Mouse (Mus musculus) erythroblast, embryonic 14.5 days (primary cell): ENCODE data around the gene Nlrp14. TPM values are rescaled to one million over a fixed set of nuclear protein-coding genes. Genes with fewer than 3 reads are reported as not detected.
"Not testable (repeated sequence)": the region's sequence is repeated elsewhere in the genome, so short reads cannot be mapped to it uniquely, and the experiment has no call there.

Experiments used
- H3K27me3 ChIP-seq: 2 replicates; pipeline ENCODE4 v1.6.1; 2012; ENCODE audit warnings: inconsistent platforms; ENCODE audit not compliant: control insufficient read depth
- H3K36me3 ChIP-seq: 2 replicates; pipeline ENCODE4 v1.6.1; 2012; ENCODE audit warnings: mild to moderate bottlenecking, inconsistent platforms; ENCODE audit not compliant: control insufficient read depth
- H3K4me1 ChIP-seq: 2 replicates; pipeline ENCODE4 v1.6.1; 2012; ENCODE audit warnings: inconsistent platforms; ENCODE audit not compliant: control insufficient read depth
- H3K4me3 ChIP-seq: replicated peaks from 2 replicates; pipeline ENCODE3; 2012; ENCODE audit warnings: moderate library complexity, mild to moderate bottlenecking, inconsistent platforms
- H3K9me3 ChIP-seq: 2 replicates; pipeline ENCODE4 v1.6.1; 2012; ENCODE audit warnings: low read length, inconsistent platforms, mixed read lengths; ENCODE audit not compliant: control insufficient read depth
- GATA1 ChIP-seq: IDR thresholded peaks from 2 replicates; pipeline ENCODE4 v1.6.1; 2012; ENCODE audit warnings: low read length, inconsistent platforms, mixed read lengths
- TAL1 ChIP-seq: IDR thresholded peaks from 3 replicates; pipeline ENCODE4 v1.6.1; 2012; ENCODE audit warnings: low read length, inconsistent platforms, mixed read lengths
- polyA plus RNA-seq: library from polyadenylated mRNA; stranded (reverse); fragments of >175 nt; gene quantifications from 2 replicates; pipeline ENCODE4 v1.2.3, GENCODE M21; 2012

Nlrp14 gene
- polyA plus RNA-seq: not detected in 2 replicates

DNA sequence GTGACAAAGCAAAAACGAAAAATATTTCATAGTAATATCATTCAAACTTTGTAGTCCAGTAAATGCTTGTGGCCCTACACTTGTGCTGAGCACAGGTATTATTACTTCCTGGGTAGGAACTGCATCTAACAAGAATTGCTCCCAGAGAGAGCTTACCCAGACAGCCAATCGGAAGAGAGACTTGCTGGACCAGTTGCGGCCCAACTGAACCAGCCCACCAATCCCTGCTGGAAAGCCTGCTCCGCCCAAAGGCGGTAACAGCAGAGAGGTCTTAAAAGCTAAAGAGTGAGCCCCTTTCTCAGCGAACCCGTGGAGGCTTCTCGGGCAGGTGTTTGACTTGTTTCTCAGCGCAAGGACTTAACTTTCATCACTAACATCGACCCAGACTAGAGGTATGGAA lies at the start of gene Nlrp14:
Gene Nlrp14 (plus strand): TSS at position 301 of the 400 bp plus-strand sequence.
- TF ChIP-seq TAL1: no peak
- no peak for TF ChIP-seq GATA1
- no peaks in the 10 kb centered on the region for H3K36me3 ChIP-seq
- no peaks in the 10 kb centered on the region for H3K4me1 ChIP-seq
- no peaks in the 10 kb centered on the region for H3K27me3 ChIP-seq
- H3K9me3 ChIP-seq: no peaks in the 10 kb centered on the region
- no peak within 1 kb of the TSS for H3K4me3 ChIP-seq

- not testable (repeated sequence) for H3K9me3 ChIP-seq
Measured at GRCm38 (mm10) chr7:107130983-107131382, 35.8 kb upstream of the Nlrp14 start, which contains the start of gene Olfr715. Gene Olfr715 (minus strand): TSS chr7:107131083.

GRCm38 (mm10) chr7:107138027-107138426 lies 28.8 kb upstream of the Nlrp14 start, which contains the start of gene Olfr716:
Gene Olfr716 (plus strand): TSS chr7:107138327.
- H3K4me1 ChIP-seq, H3K4me3 ChIP-seq, H3K36me3 ChIP-seq, H3K9me3 ChIP-seq, H3K27me3 ChIP-seq: not testable (repeated sequence)

More at GRCm38 (mm10) chr7:107130983-107131382, 35.8 kb upstream of the Nlrp14 start, which contains the start of gene Olfr715:
- H3K4me1 ChIP-seq, H3K36me3 ChIP-seq, H3K4me3 ChIP-seq, H3K27me3 ChIP-seq: not testable (repeated sequence)

- Histone ChIP-seq H3K9me3 (peaks cover 5% of the 10 kb centered on the region), H3K27me3 (no peaks in the 10 kb centered on the region), H3K4me3 (no peak overlapping the region), H3K4me1 (no peaks in the 10 kb centered on the region), H3K36me3 (no peaks in the 10 kb centered on the region)
- TF ChIP-seq GATA1 (no peak), TAL1 (no peak)
Measured at GRCm38 (mm10) chr7:107180406-107180805, 13.6 kb downstream of the Nlrp14 start.

GRCm38 (mm10) chr7:107201817-107202216 lies 35.0 kb downstream of the Nlrp14 start:
- Histone ChIP-seq H3K4me1 (no peaks in the 10 kb centered on the region), H3K4me3 (no peak overlapping the region), H3K9me3 (no peaks in the 10 kb centered on the region; the same call in 1 of the 2 replicates), H3K36me3 (no peaks in the 10 kb centered on the region), H3K27me3 (no peaks in the 10 kb centered on the region)
- TF ChIP-seq TAL1: no peak
- TF ChIP-seq GATA1: no peak

- Histone ChIP-seq H3K36me3 (no peaks in the 10 kb centered on the region), H3K9me3 (peaks cover 16% of the 10 kb centered on the region)
- TF ChIP-seq GATA1 (no peak), TAL1 (no peak)
Measured at GRCm38 (mm10) chr7:107207843-107208242, 41.1 kb downstream of the Nlrp14 start.

GRCm38 (mm10) chr7:107209204-107209860 lies 42.5 kb downstream of the Nlrp14 start, which contains the start of gene Rbmxl2:
Gene Rbmxl2 (plus strand): TSS chr7:107209445.
- TF ChIP-seq GATA1 (no peak), TAL1 (no peak)
- Histone ChIP-seq H3K27me3 (peaks cover 34% of the 10 kb centered on the region), H3K4me3 (no peak within 1 kb of the TSS), H3K4me1 (no peaks in the 10 kb centered on the region), H3K36me3 (no peaks in the 10 kb centered on the region), H3K9me3 (peaks cover 16% of the 10 kb centered on the region)

More at GRCm38 (mm10) chr7:107207843-107208242, 41.1 kb downstream of the Nlrp14 start:
- no peak overlapping the region for H3K4me3 ChIP-seq
- peaks cover 34% of the 10 kb centered on the region for H3K27me3 ChIP-seq
- H3K4me1 ChIP-seq: no peaks in the 10 kb centered on the region

DNA sequence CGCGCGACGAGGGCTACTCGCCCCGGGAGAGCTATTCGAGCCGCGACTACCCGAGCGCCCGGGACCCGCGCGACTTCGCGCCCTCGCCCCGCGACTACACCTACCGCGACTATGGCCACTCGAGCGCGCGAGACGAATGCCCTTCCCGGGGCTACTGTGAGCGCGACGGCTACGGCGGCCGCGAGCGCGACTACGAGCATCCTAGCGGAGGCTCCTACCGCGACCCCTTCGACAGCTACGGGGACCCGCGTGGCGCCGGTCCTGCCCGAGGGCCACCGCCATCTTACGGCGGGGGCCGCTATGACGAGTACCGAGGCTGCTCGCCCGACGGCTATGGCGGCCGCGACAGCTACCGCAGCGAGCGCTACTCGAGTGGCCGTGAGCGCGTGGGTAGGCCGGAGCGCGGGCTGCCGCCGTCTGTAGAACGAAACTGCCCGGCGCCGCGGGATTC lies 43.4 kb downstream of the Nlrp14 start:
- TF ChIP-seq GATA1 (no peak), TAL1 (no peak)
- peaks cover 34% of the 10 kb centered on the region for H3K27me3 ChIP-seq
- H3K4me1 ChIP-seq: no peaks in the 10 kb centered on the region
- no peak overlapping the region for H3K4me3 ChIP-seq
- H3K9me3 ChIP-seq: peaks cover 16% of the 10 kb centered on the region
- no peaks in the 10 kb centered on the region for H3K36me3 ChIP-seq

GRCm38 (mm10) chr7:107215723-107216122 lies 48.9 kb downstream of the Nlrp14 start:
- Histone ChIP-seq H3K36me3 (no peaks in the 10 kb centered on the region), H3K9me3 (no peaks in the 10 kb centered on the region), H3K27me3 (peaks cover 10% of the 10 kb centered on the region), H3K4me1 (no peaks in the 10 kb centered on the region), H3K4me3 (no peak overlapping the region)
- no peak for TF ChIP-seq TAL1
- no peak for TF ChIP-seq GATA1
